8 mouse cellular contexts compared by ENCODE assay signal in genomic region chr10:77033323-77034025, GRCm38 (mm10). TPM values are rescaled to one million over a fixed set of nuclear protein-coding genes. Genes with fewer than 3 reads are reported as not detected.
DNase-seq lines count a peak whose midpoint lies in the region; ATAC-seq lines count a peak whose summit lies in the region.

No protein-coding gene starts in this region.

- peak overlapping the region; percentile 78 for H3K4me2 ChIP-seq in forebrain, embryonic 16.5 days (ENCODE audit: low read length)
- peak overlapping the region; percentile 94 for H3K4me2 ChIP-seq in lung, embryonic 15.5 days

- 0% methylated on average over 30 of the region's 30 CpGs for WGBS in forebrain, embryonic 16.5 days
- WGBS in lung, embryonic 15.5 days, result 1% methylated on average over 30 of the region's 30 CpGs

- no peaks in the 10 kb centered on the region for H3K27me3 ChIP-seq in forebrain, embryonic 16.5 days (replicated peaks; ENCODE audit: control insufficient read depth, insufficient read depth, low read length)
- H3K27me3 ChIP-seq in lung, embryonic 15.5 days, result no peaks in the 10 kb centered on the region

- peak; percentile 77 for ATAC-seq in forebrain, embryonic 16.5 days
- no peak; the same call in none of the 2 replicates for ATAC-seq in lung, embryonic 15.5 days (ENCODE audit: borderline replicate concordance, extremely low read depth, low FRiP score, low TSS enrichment)
- no peak for ATAC-seq in monocyte, adult 5-6 weeks (replicated peaks; ENCODE audit: insufficient number of reproducible peaks, low FRiP score, low TSS enrichment, poor library complexity, severe bottlenecking)

- H3K27ac ChIP-seq in forebrain, embryonic 16.5 days (ENCODE audit: low read length), result peak overlapping the region; percentile 72
- no peak overlapping the region for H3K27ac ChIP-seq in lung, embryonic 15.5 days

- peak overlapping the region; percentile 78 for H3K4me3 ChIP-seq in forebrain, embryonic 16.5 days (replicated peaks; ENCODE audit: low read length)
- H3K4me3 ChIP-seq in lung, embryonic 15.5 days, result peak overlapping the region; percentile 54

- peak overlapping the region; percentile 76 for H3K9ac ChIP-seq in forebrain, embryonic 16.5 days (replicated peaks; ENCODE audit: low read depth, low read length)
- H3K9ac ChIP-seq in lung, embryonic 15.5 days, result peak overlapping the region; percentile 65

- peaks cover 15% of the 10 kb centered on the region for H3K4me1 ChIP-seq in forebrain, embryonic 16.5 days (replicated peaks; ENCODE audit: control insufficient read depth, insufficient read depth, low read length)
- peaks cover 15% of the 10 kb centered on the region for H3K4me1 ChIP-seq in lung, embryonic 15.5 days

- no peaks in the 10 kb centered on the region for H3K36me3 ChIP-seq in forebrain, embryonic 16.5 days (ENCODE audit: control insufficient read depth, insufficient read depth)
- H3K36me3 ChIP-seq in lung, embryonic 15.5 days, result no peaks in the 10 kb centered on the region

- DNase-seq in R1 (ENCODE audit: low read depth, low spot score), result peak; percentile 48
- peak; percentile 73 for DNase-seq in cerebellum, adult 11-12 months
- DNase-seq in heart, postnatal 4 days, result peak; percentile 75
- DNase-seq in layer of hippocampus, adult 18-20 months (ENCODE audit: low spot score in 2 of 2), result peak; percentile 33 to 68
- peak; percentile 66 for DNase-seq in ovary, postnatal 36 days (ENCODE audit: low spot score)

- H3K9me3 ChIP-seq in forebrain, embryonic 16.5 days (ENCODE audit: control insufficient read depth, low read length), result no peaks in the 10 kb centered on the region
- no peaks in the 10 kb centered on the region for H3K9me3 ChIP-seq in lung, embryonic 15.5 days

RNA-seq across cellular contexts. Expression of gene Slc19a1, which starts 1.4 kb away (rescaled TPM):
- 39.0 and 39.2 TPM in 2 replicates for polyA plus RNA-seq in forebrain, embryonic 16.5 days (2015; fragmentation: Nextera tagmentation; extraction: Ambion mirVana)
- 10 to 100 TPM in 1 of 2 experiments, 1 to 10 TPM in 1; 5.5 to 11.8 TPM for total RNA-seq in heart, postnatal 4 days (2021)
- total RNA-seq in layer of hippocampus, adult 18-20 months (2021), result 10 to 100 TPM; 17.1 to 23.9 TPM
- 24.5 and 25.4 TPM in 2 replicates for polyA plus RNA-seq in lung, embryonic 15.5 days (2015; fragmentation: Nextera tagmentation; extraction: Ambion mirVana)
- 0.38 to 5.1 TPM (median 1.5 TPM) in 3 replicates for total RNA-seq in monocyte, adult 5-6 weeks (2017)
